Mouse (Mus musculus) ES-E14 (cell line): ENCODE data around the gene Dpt. TPM values are rescaled to one million over a fixed set of nuclear protein-coding genes. Genes with fewer than 3 reads are reported as not detected.
"Not testable (repeated sequence)": the region's sequence is repeated elsewhere in the genome, so short reads cannot be mapped to it uniquely, and the experiment has no call there.

Experiments
- DNase-seq: peaks from one replicate; pipeline ENCODE4 v3.0.0-alpha.2; 2013; ENCODE audit warnings: low read depth, low spot score
- H3K27ac ChIP-seq: 2 replicates; pipeline ENCODE4 v1.5.1; 2012; ENCODE audit warnings: low read depth, mild to moderate bottlenecking, low read length, moderate library complexity, mixed read lengths; ENCODE audit not compliant: poor library complexity, insufficient read depth, severe bottlenecking
- H3K36me3 ChIP-seq: 2 replicates; pipeline ENCODE4 v1.6.1; 2012; ENCODE audit warnings: mild to moderate bottlenecking, low read length, moderate library complexity, mixed read lengths; ENCODE audit not compliant: control insufficient read depth, poor library complexity, insufficient read depth, severe bottlenecking
- H3K4me1 ChIP-seq, 2 experiments: fragments of 150-350 bp in 1 of 2; sonication (generic) in 1 of 2; 2 replicates each; pipeline ENCODE4 v1.6.1; 2012; ENCODE audit warnings: low read length in 2 of 2, mild to moderate bottlenecking in 1 of 2, mixed read lengths in 1 of 2; ENCODE audit not compliant: control insufficient read depth in 2 of 2, insufficient read depth in 2 of 2, poor library complexity in 1 of 2
- H3K4me3 ChIP-seq, 2 experiments: fragments of 150-350 bp in 1 of 2; sonication (generic) in 1 of 2; 2 replicates each; pipeline ENCODE4 v1.5.1; 2012; ENCODE audit warnings: low read length in 2 of 2, low read depth in 1 of 2, mild to moderate bottlenecking in 1 of 2, mixed read lengths in 1 of 2; ENCODE audit not compliant: insufficient read depth in 1 of 2, poor library complexity in 1 of 2, severe bottlenecking in 1 of 2
- H3K9ac ChIP-seq: 2 replicates; pipeline ENCODE4 v1.6.1; 2012; ENCODE audit warnings: low read depth, mild to moderate bottlenecking, low read length, mixed read lengths; ENCODE audit not compliant: poor library complexity, insufficient read depth, severe bottlenecking
- H3K9me3 ChIP-seq: fragments of 150-350 bp; sonication (generic); 2 replicates; pipeline ENCODE4 v1.6.1; 2012; ENCODE audit warnings: low read depth, mild to moderate bottlenecking, low read length; ENCODE audit not compliant: control insufficient read depth, insufficient read depth
- CHD2 ChIP-seq: IDR thresholded peaks from 2 replicates; pipeline ENCODE4 v1.6.1; 2014; ENCODE audit warnings: mild to moderate bottlenecking, low read depth, low read length, inconsistent platforms
- HCFC1 ChIP-seq: IDR thresholded peaks from 2 replicates; pipeline ENCODE4 v1.6.1; 2012; ENCODE audit warnings: low read length, inconsistent platforms, borderline replicate concordance; ENCODE audit not compliant: insufficient read depth
- MAFK ChIP-seq: IDR thresholded peaks from 2 replicates; pipeline ENCODE4 v1.6.1; 2014; ENCODE audit warnings: mild to moderate bottlenecking, low read depth, low read length, inconsistent platforms; ENCODE audit not compliant: insufficient read depth
- ZC3H11A ChIP-seq: IDR thresholded peaks from 2 replicates; pipeline ENCODE4 v1.6.1; 2012; ENCODE audit warnings: low read depth, mild to moderate bottlenecking, inconsistent platforms, low read length, borderline replicate concordance
- ZNF384 ChIP-seq: IDR thresholded peaks from 2 replicates; pipeline ENCODE4 v1.6.1; 2012; ENCODE audit warnings: low read depth, low read length, inconsistent platforms
- in situ Hi-C, 2 experiments: fragments of 600-800 bp; cut with MboI; formaldehyde crosslinking; loops; one replicate each; pipeline ENCODE4 v1.15.1; 2025; ENCODE audit warnings: low sequenced_read_pairs in 2 of 2, inconsistent platforms in 1 of 2; ENCODE audit not compliant: unreplicated experiment in 2 of 2
- total RNA-seq: library from RNA; depleted of rRNA; stranded (reverse); fragments of 300-350 nt; gene quantifications from 2 replicates; pipeline ENCODE4 v1.2.3, GENCODE M21; 2012

The Dpt gene
- total RNA-seq, 1 experiment, result not detected

GRCm38 (mm10) chr1:164848616-164849265 is 52.3 kb downstream of the Dpt start:
- Histone ChIP-seq H3K9me3 (no peaks in the 10 kb centered on the region), H3K4me1 (no peaks in the 10 kb centered on the region), H3K36me3 (no peaks in the 10 kb centered on the region), H3K9ac (no peak overlapping the region), H3K27ac (no peak overlapping the region), H3K4me3 (no peak overlapping the region)
- in situ Hi-C loops, result no loop called here
- no peak for DNase-seq
- TF ChIP-seq HCFC1, result no peak

DNA sequence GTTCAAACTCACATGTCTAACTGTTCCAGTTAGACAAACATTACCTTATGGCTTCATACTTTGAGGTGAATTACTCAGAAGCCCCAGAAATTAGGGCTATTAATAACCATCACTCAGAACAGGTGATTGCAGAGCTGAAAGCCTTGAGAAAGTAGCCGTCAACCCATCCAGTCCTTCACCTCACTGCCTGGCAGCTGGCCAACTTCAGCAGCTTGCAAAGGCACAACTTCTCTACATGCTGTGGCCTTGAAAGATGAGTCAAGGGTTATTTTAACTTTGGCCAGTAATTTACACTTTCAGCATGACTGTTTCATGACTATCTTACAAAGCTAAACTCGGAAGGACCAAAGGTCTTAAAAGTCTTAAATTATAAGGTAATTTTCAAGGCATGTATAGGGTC is 59.3 kb downstream of the Dpt start:
- H3K9ac ChIP-seq, H3K9me3 ChIP-seq, H3K27ac ChIP-seq, H3K4me3 ChIP-seq, H3K36me3 ChIP-seq, DNase-seq, H3K4me1 ChIP-seq, in situ Hi-C loops: not testable (repeated sequence)

DNA sequence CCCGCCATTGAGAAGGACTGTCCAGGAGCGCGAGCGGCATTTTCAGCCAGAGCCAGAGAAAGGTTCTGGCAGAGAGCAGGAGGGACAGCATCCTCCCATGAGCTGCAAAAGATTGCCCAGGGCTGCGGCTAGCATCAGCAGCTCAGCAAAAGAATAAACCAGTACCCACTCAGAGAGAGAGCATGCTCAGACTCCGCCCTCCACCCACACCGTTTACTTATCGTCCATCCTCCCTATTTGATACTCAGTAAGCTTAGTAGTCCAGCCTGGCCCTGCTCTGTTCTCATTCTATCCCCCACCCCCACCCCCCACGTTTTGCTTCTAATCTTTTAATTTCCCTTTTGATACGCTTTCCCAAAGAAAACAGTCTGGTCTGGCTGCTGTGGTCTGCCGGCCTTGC is 63.5 kb downstream of the Dpt start:
- in situ Hi-C loops, result no loop called here
- Histone ChIP-seq H3K4me3 (no peak overlapping the region), H3K4me1 (no peaks in the 10 kb centered on the region), H3K27ac (no peak overlapping the region), H3K9me3 (no peaks in the 10 kb centered on the region), H3K9ac (no peak overlapping the region), H3K36me3 (no peaks in the 10 kb centered on the region)
- DNase-seq, result no peak
- TF ChIP-seq CHD2, result no peak
- no peak for TF ChIP-seq MAFK
- TF ChIP-seq ZC3H11A, result no peak
- no peak for TF ChIP-seq ZNF384
- TF ChIP-seq HCFC1, result no peak

- in situ Hi-C loops, result no loop called here
- no peak for TF ChIP-seq MAFK
- TF ChIP-seq HCFC1, result no peak
- TF ChIP-seq ZC3H11A, result no peak
- TF ChIP-seq ZNF384, result no peak
- TF ChIP-seq CHD2, result no peak
- Histone ChIP-seq H3K9ac (no peak overlapping the region), H3K9me3 (no peaks in the 10 kb centered on the region), H3K4me1 (no peaks in the 10 kb centered on the region), H3K4me3 (no peak overlapping the region), H3K36me3 (no peaks in the 10 kb centered on the region), H3K27ac (no peak overlapping the region)
- no peak for DNase-seq
Observed at GRCm38 (mm10) chr1:164860782-164861181, 64.3 kb downstream of the Dpt start.

DNA sequence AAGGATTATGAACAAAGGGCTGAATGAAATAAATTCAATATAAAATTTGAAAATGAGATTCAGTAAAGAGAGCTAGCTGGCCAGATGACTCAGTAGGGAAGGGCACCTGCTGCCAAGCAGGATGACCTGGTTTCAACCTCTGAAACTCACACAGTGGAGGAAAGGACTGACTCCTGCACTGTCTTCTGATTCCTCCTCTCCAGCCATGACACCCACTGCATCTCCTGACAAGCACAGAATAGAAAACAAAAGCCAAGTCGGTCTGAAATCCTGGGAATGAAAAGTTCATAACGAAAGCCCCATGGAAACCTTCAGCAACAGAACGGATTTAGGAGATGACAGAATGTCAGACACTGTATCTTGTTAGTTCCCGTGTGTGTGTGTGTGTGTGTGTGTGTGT is 65.1 kb downstream of the Dpt start:
- no peak overlapping the region for H3K27ac ChIP-seq
- H3K9me3 ChIP-seq, result no peaks in the 10 kb centered on the region
- H3K4me3 ChIP-seq, result no peak overlapping the region
- DNase-seq, result no peak
- H3K9ac ChIP-seq, result no peak overlapping the region
- H3K4me1 ChIP-seq, result no peaks in the 10 kb centered on the region
- TF ChIP-seq ZC3H11A, result no peak
- no peak for TF ChIP-seq ZNF384
- no peak for TF ChIP-seq HCFC1
- no peak for TF ChIP-seq CHD2
- no peak for TF ChIP-seq MAFK
- H3K36me3 ChIP-seq, result no peaks in the 10 kb centered on the region
- in situ Hi-C loops, result no loop called here
